Mouse (Mus musculus) heart, embryonic 14.5 days (tissue): Measurements from ENCODE around the gene Clybl. TPM values are rescaled to one million over a fixed set of nuclear protein-coding genes. Genes with fewer than 3 reads are reported as not detected.

Source experiments
- ATAC-seq: fragments of 200-750 bp; cut with Nextera tagmentation; 2 replicates; pipeline ENCODE4 v1.8.0; 2017; ENCODE audit warnings: low read depth, moderate TSS enrichment; ENCODE audit not compliant: insufficient number of reproducible peaks, insufficient read depth, low FRiP score
- H3K27ac ChIP-seq, 2 experiments: fragments of 200-500 bp in 1 of 2; fragments of 300-500 bp in 1 of 2; sonication (generic) in 1 of 2; replicated peaks in 1 of 2; 2 replicates each; pipeline ENCODE4 v1.5.1; 2012 to 2014; ENCODE audit warnings: low read depth in 2 of 2, low read length in 2 of 2, control low read depth in 1 of 2, mild to moderate bottlenecking in 1 of 2, mixed read lengths in 1 of 2; ENCODE audit not compliant: control insufficient read depth in 1 of 2, insufficient read depth in 1 of 2
- H3K27me3 ChIP-seq: fragments of 300-500 bp; sonication (generic); 2 replicates; pipeline ENCODE4 v1.6.1; 2014; ENCODE audit warnings: mild to moderate bottlenecking, low read length, control low read depth; ENCODE audit not compliant: control insufficient read depth, insufficient read depth
- H3K36me3 ChIP-seq: fragments of 300-500 bp; sonication (generic); 2 replicates; pipeline ENCODE4 v1.6.1; 2014; ENCODE audit warnings: mild to moderate bottlenecking, control low read depth, low read length, mixed read lengths; ENCODE audit not compliant: control insufficient read depth, insufficient read depth
- H3K4me1 ChIP-seq, 2 experiments: fragments of 200-500 bp in 1 of 2; fragments of 300-500 bp in 1 of 2; sonication (generic) in 1 of 2; 2 replicates each; pipeline ENCODE4 v1.6.1; 2012 to 2014; ENCODE audit warnings: low read length in 2 of 2, control low read depth in 1 of 2, mixed read lengths in 1 of 2; ENCODE audit not compliant: control insufficient read depth in 2 of 2, insufficient read depth in 2 of 2
- H3K4me2 ChIP-seq: fragments of 300-500 bp; sonication (generic); 2 replicates; pipeline ENCODE4 v1.6.1; 2014; ENCODE audit warnings: mild to moderate bottlenecking, low read length
- H3K4me3 ChIP-seq, 2 experiments: fragments of 200-500 bp in 1 of 2; fragments of 300-500 bp in 1 of 2; sonication (generic) in 1 of 2; 2 replicates each; pipeline ENCODE4 v1.5.1; 2012 to 2014; ENCODE audit warnings: low read length in 2 of 2, mild to moderate bottlenecking in 2 of 2, control low read depth in 1 of 2, low read depth in 1 of 2, moderate library complexity in 1 of 2; ENCODE audit not compliant: control insufficient read depth in 1 of 2, insufficient read depth in 1 of 2
- H3K9ac ChIP-seq: fragments of 300-500 bp; sonication (generic); 2 replicates; pipeline ENCODE4 v1.6.1; 2014; ENCODE audit warnings: mild to moderate bottlenecking, low read length
- H3K9me3 ChIP-seq: fragments of 300-500 bp; sonication (generic); 2 replicates; pipeline ENCODE4 v1.6.1; 2016; ENCODE audit warnings: low read length, control low read depth; ENCODE audit not compliant: control insufficient read depth
- WGBS: fragments of 180-500 bp; shearing (Covaris S2); extraction: QIAGEN DNeasy Blood & Tissue Kit; methylation state at CpG from one replicate; pipeline ENCODE4 v1.1.7; 2014; 5-methylcytosine and 5-hydroxymethylcytosine counted together
- polyA plus RNA-seq: library from polyadenylated mRNA; unstranded; fragments of >200 nt; fragmentation: Nextera tagmentation; extraction: Ambion mirVana; gene quantifications from 2 replicates; pipeline ENCODE4 v1.2.1, GENCODE M21; 2014

Gene Clybl
- polyA plus RNA-seq, 1 experiment from 2014 or later, result 100 TPM

DNA sequence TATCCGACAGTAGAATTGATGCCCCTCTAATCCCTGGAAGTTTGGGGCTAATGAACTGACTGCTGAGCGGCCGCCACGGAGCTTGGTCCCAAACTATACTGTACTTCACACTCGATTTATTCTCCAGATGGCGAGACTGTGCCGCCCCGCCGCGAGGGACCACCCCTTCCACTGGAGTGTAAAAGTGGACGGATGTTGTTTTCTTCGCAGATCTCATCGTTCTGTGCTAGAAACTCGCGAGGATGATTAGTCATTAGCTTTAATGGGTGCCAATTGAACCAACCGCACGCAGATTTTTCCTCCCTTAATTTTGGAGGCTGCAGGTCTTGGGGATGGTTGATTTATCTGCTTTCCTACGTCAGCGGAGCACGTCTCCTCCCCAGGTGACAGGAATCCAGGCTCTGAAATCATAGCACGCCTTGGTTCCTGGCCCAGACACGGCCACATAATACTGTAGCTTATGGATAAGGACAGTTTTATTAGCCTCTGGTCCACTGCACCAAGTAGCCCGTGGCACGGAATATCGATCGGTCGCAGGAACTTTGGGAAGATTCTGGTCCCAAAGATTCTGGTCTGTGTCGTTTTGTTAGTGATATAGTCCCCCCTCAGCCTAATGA, 185.9 kb downstream of the Clybl start:
- no peak overlapping the region for H3K9ac ChIP-seq
- H3K36me3 ChIP-seq, result no peaks in the 10 kb centered on the region
- H3K9me3 ChIP-seq, result no peaks in the 10 kb centered on the region
- H3K4me2 ChIP-seq, result no peak overlapping the region
- H3K27me3 ChIP-seq, result no peaks in the 10 kb centered on the region
- no peaks in the 10 kb centered on the region for H3K4me1 ChIP-seq
- ATAC-seq, result no peak
- no peak overlapping the region for H3K4me3 ChIP-seq
- 88% methylated on average over 28 of the region's 28 CpGs for WGBS
- no peak overlapping the region for H3K27ac ChIP-seq

DNA sequence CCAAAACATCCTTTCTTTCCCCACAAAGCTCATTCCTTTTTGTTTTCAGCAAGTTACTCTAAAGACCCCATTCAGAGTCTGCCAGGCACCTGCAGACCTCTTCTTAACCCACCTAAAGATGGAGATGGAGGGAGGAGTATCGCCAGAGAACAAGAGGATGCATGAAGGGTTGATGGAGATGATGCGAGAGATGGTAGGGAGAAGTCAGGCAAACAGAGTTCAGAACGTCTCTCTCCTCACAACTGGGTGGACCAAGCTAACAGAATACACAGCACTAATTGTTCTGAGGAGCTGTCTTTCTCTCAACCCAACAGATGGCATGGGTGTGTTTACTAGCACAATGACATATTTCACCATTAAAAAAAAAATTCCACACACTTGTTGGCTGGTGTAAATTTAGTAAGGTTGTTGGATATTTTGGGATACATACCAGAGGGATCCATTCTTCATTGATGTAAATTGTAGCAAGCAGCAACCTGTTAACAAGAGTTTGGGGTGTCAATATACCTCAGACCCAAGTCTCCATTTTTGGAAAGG, 186.4 kb downstream of the Clybl start:
- WGBS, result 79% methylated on average over 3 of the region's 3 CpGs
- no peak for ATAC-seq
- H3K9ac ChIP-seq, result no peak overlapping the region
- H3K4me3 ChIP-seq, result no peak overlapping the region
- no peak overlapping the region for H3K27ac ChIP-seq
- no peaks in the 10 kb centered on the region for H3K9me3 ChIP-seq
- H3K36me3 ChIP-seq, result no peaks in the 10 kb centered on the region
- no peak overlapping the region for H3K4me2 ChIP-seq
- H3K27me3 ChIP-seq, result no peaks in the 10 kb centered on the region
- H3K4me1 ChIP-seq, result no peaks in the 10 kb centered on the region

DNA sequence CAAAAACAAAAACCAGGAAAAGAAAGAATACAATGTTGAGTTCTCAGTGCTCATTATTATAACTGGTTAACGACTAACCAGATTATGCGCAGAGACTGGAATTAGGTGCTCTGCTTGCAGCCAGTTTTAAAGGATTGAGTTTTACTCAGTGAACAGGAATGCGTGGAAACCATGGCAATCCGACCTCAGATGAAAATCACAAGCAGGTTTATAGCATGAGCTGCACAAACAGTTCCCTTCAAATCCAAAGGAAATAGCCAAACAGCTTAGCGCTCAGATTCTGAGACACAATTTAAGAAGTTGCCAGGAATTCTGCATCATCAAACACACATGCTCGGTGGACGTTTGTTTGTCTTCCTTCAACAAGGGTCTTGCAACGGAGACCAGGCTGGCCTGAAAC, 187.0 kb downstream of the Clybl start:
- no peak for ATAC-seq
- no peak overlapping the region for H3K9ac ChIP-seq
- 88% methylated on average over 8 of the region's 8 CpGs for WGBS

DNA sequence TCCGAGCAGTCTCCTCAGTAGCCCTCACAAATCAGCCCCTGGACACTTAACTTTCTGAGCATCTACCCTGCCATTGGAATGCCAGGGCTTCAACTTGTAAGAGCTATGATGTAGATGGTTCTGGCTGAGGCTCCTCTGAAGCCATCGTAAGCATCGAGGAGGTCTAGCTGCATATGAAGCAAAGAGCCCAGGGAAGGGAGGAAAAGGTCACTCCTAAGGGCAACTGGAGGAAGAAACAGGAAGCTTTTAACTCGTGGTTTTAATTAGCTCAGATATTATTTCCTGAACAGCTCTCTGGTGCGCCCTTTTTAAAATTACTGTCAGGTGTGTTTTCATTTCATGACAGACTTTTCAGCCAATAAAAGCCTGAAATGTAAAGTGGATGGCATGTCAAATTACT, 190.5 kb downstream of the Clybl start:
- ATAC-seq, result no peak
- no peaks in the 10 kb centered on the region for H3K27me3 ChIP-seq
- no peak overlapping the region for H3K4me2 ChIP-seq
- H3K27ac ChIP-seq, result no peak overlapping the region
- H3K4me3 ChIP-seq, result no peak overlapping the region
- no peaks in the 10 kb centered on the region for H3K36me3 ChIP-seq
- no peak overlapping the region for H3K9ac ChIP-seq
- H3K4me1 ChIP-seq, result no peaks in the 10 kb centered on the region
- H3K9me3 ChIP-seq, result no peaks in the 10 kb centered on the region
- 67% methylated on average over 5 of the region's 5 CpGs for WGBS

More for the DNA sequence above, 187.0 kb downstream of the Clybl start:
- H3K36me3 ChIP-seq, result no peaks in the 10 kb centered on the region
- H3K4me2 ChIP-seq, result no peak overlapping the region
- no peaks in the 10 kb centered on the region for H3K9me3 ChIP-seq
- no peaks in the 10 kb centered on the region for H3K27me3 ChIP-seq
- no peaks in the 10 kb centered on the region for H3K4me1 ChIP-seq
- H3K27ac ChIP-seq, result no peak overlapping the region
- H3K4me3 ChIP-seq, result no peak overlapping the region

DNA sequence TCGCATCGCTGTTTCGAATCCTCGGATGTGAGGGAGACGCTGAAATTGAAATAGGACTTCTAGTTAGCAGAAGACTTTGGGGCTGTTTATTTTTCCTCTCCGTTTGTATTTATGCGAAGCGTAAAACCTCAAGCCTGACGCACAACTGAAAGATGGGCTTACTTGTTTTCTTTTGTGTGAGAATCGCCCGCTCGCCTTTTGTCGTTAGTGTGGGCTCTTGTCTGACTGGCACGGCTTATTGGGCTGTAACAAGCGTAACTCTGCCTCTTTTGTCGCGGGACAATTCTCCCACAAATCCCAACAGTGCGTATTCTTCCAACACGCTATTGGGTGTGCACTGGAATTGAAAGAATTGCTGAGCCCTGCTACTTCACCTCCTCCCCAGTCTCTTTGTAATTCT, 192.0 kb downstream of the Clybl start:
- Histone ChIP-seq H3K4me3 (no peak overlapping the region), H3K9me3 (no peaks in the 10 kb centered on the region), H3K27me3 (no peaks in the 10 kb centered on the region), H3K36me3 (no peaks in the 10 kb centered on the region), H3K4me1 (no peaks in the 10 kb centered on the region), H3K9ac (no peak overlapping the region), H3K4me2 (peak overlapping the region; percentile 27; the same call in 1 of the 2 replicates), H3K27ac (no peak overlapping the region)
- WGBS, result 63% methylated on average over 19 of the region's 19 CpGs
- ATAC-seq, result no peak

DNA sequence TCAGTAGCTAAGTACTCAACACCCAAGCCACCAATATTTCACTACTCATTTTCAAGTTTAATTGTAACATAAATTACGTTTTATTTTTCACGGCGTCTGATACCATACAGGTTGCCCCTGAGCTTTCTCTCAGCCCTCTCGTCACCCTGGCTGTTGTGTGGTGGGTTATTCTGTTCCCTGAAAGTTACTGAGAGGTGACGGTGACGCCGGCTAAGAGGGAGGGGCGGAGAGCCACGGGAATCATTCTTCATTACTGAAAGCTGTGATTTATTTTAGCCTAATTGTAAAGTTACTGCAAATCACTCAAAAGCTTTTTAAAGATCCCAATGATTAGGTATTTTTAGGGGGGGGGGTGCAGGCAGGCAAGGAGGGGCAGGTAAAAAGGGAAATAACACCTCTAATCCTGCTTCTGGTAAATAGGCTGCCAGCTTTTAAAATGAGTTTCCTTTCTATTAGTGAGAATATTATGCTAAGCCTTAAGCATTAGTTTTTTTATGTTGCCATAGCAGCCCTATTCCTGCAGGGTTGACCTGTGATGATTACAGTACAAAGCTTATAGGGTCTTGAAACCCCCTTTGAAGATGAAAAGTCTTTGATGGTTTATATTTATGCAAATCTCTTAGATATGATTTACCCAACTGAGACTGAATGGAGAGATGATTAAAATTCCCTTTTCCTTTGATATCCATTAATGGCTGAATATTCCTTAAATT, 192.9 kb downstream of the Clybl start:
- Histone ChIP-seq H3K4me1 (0 out of 4 replicates have a peak, but pooled peaks cover 0 to 3% of the 10 kb centered on the region in 2 experiments), H3K27ac (no peak overlapping the region), H3K4me2 (peak overlapping the region; percentile 27), H3K27me3 (no peaks in the 10 kb centered on the region), H3K4me3 (no peak overlapping the region), H3K36me3 (no peaks in the 10 kb centered on the region), H3K9me3 (no peaks in the 10 kb centered on the region), H3K9ac (no peak overlapping the region)
- WGBS, result 28% methylated on average over 9 of the region's 9 CpGs
- ATAC-seq, result no peak

DNA sequence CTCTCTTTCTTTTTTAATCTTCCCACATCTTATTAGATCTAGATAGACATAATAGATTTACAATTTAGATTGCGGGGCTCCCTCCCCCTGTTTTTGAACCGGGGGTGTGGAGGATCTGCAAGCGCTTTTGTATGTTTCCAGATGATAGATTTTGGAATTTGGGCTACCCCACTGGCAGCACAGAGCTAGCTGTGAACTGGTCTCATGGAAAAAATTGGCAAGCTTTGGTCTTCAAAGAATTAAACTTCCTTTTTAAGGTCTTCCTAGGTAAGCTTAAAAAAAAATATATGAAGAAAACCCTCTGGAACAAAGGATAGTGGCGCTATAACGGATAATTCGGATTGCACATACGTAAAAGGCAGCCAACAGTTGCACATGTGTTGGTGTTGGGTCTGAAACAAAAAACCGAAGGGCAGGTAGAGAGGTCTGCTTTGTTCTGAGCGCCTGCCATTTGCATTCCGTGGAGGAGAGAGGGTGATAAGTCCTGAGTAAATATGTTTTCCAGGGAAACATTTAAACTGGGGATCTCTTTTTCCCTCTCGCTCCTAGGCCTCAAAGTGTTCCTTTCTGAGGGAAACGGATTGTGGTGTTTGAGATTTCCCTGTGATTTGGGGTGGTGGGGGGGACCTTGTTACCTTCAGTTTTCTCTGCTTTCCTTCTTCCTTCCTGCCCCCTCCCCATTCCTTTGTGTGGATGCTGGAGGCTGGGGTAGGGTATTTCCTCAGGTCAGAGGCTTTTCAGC, 193.7 kb downstream of the Clybl start:
- Histone ChIP-seq H3K4me1 (0 out of 4 replicates have a peak, but pooled peaks cover 0 to 3% of the 10 kb centered on the region in 2 experiments), H3K27ac (no peak overlapping the region), H3K4me2 (no peak overlapping the region), H3K27me3 (no peaks in the 10 kb centered on the region), H3K4me3 (no peak overlapping the region), H3K9me3 (no peaks in the 10 kb centered on the region), H3K9ac (no peak overlapping the region), H3K36me3 (no peaks in the 10 kb centered on the region)
- WGBS, result 68% methylated on average over 12 of the region's 12 CpGs
- no peak for ATAC-seq
